Comparison of ENCODE assay signal across 9 mouse cellular contexts in the genomic region with DNA sequence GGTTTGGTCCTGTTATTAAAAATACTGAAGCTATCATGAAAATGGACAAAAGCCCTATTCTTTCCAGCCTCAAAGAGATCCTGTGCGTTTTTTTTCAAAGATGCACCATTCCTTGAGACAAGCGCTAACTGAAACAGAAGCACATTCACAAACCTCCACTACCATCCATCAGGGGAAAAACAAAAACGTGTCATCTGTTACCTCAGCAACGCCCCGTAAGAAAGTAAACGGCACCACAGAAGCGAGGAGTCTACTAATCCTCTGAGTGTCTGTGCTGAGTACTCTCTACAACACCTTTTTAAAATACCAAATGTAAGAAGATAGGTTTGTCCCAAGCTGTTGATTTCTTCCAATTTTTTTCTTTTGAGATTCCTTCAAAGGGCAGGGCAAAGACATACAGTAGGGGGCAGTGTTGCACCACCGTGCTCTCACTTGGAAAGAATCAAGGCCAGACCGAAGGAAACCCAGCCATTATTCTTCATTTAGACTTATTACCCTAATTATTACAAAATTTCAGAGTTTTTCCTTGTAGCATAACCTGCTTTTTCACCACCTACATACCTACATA.
A peak's percentile ranks its signal among the peaks of the same experiment; 100 is the strongest.
DNase-seq lines count a peak whose midpoint lies in the region; ATAC-seq and TF ChIP-seq lines count a peak whose summit lies in the region.
"Had no signal": no experiment of that assay in that cellular context is flagged by ENCODE, and none has a peak within 500 bp of the region (broad histone marks: within the 10 kb centered on the region; RNA-seq: fewer than 3 reads in every experiment).

No protein-coding gene starts in this region.

- no peak for TF ChIP-seq EP300 in CH12.LX (IDR thresholded peaks at IDR 0.05; ENCODE audit: low read length)

- no peaks in the 10 kb centered on the region for H3K27me3 ChIP-seq in CH12.LX (replicated peaks)
- H3K27me3 ChIP-seq in embryonic facial prominence, embryonic 14.5 days (replicated peaks; ENCODE audit: control insufficient read depth, insufficient read depth, low read length): no peaks in the 10 kb centered on the region
- no peaks in the 10 kb centered on the region for H3K27me3 ChIP-seq in lung, embryonic 14.5 days (ENCODE audit: insufficient read depth, low read length)
- H3K27me3 ChIP-seq: liver, embryonic 13.5 days had no signal

- WGBS in embryonic facial prominence, embryonic 14.5 days: 11% methylated on average over 9 of the region's 9 CpGs
- WGBS in large intestine, adult 2 months: 14% methylated on average over 9 of the region's 9 CpGs
- WGBS in lung, embryonic 14.5 days: 6% methylated on average over 9 of the region's 9 CpGs

- H3K79me2 ChIP-seq in CH12.LX (replicated peaks; ENCODE audit: control insufficient read depth, extremely low read depth, insufficient read depth, poor library complexity, severe bottlenecking): no peaks in the 10 kb centered on the region

- peaks cover 0 to 3% of the 10 kb centered on the region in 2 experiments; a peak in 1 of 4 replicates for H3K4me1 ChIP-seq in CH12.LX (ENCODE audit: control insufficient read depth in 1 of 2, insufficient read depth in 2 of 2)
- peaks cover 8% of the 10 kb centered on the region; the same call in 1 of the 2 replicates for H3K4me1 ChIP-seq in embryonic facial prominence, embryonic 14.5 days (ENCODE audit: control insufficient read depth, insufficient read depth, low read length)
- peaks cover 6% of the 10 kb centered on the region; the same call in 1 of the 2 replicates for H3K4me1 ChIP-seq in lung, embryonic 14.5 days (ENCODE audit: insufficient read depth)
- H3K4me1 ChIP-seq: liver, embryonic 13.5 days had no signal

- no peak overlapping the region for H3K4me2 ChIP-seq in CH12.LX (ENCODE audit: insufficient read depth, low read depth, poor library complexity, severe bottlenecking)
- peak overlapping the region; percentile 41 for H3K4me2 ChIP-seq in embryonic facial prominence, embryonic 14.5 days (ENCODE audit: low read depth, low read length)
- peak overlapping the region; percentile 52 for H3K4me2 ChIP-seq in lung, embryonic 14.5 days
- H3K4me2 ChIP-seq: liver, embryonic 13.5 days had no signal

- H3K27ac ChIP-seq in CH12.LX (ENCODE audit: insufficient read depth, low read depth): no peak overlapping the region
- H3K27ac ChIP-seq in embryonic facial prominence, embryonic 14.5 days (replicated peaks; ENCODE audit: low read depth, low read length): peak overlapping the region; percentile 82
- no peak overlapping the region for H3K27ac ChIP-seq in lung, embryonic 14.5 days (ENCODE audit: low read depth)
- H3K27ac ChIP-seq: liver, embryonic 13.5 days had no signal

- peak; percentile 39 for DNase-seq in CH12.LX (ENCODE audit: extremely low read depth)
- peak; percentile 74 to 79 for DNase-seq in adrenal gland, postnatal 36 days
- DNase-seq in embryonic facial prominence, embryonic 14.5 days (ENCODE audit: low spot score): peak; percentile 82
- peak; percentile 72 to 77 for DNase-seq in heart, postnatal 36 days
- peak; percentile 24 for DNase-seq in large intestine, adult 2 months (ENCODE audit: low read depth, low spot score)
- DNase-seq in lung, embryonic 14.5 days: peak; percentile 93
- peak; percentile 68 for DNase-seq in retina, postnatal 1 day
- peak; percentile 78 for DNase-seq in thymus, postnatal 4 days
- DNase-seq: liver, embryonic 13.5 days had no signal

- no peaks in the 10 kb centered on the region for H3K36me3 ChIP-seq in CH12.LX (replicated peaks in 1 of 2; ENCODE audit: control insufficient read depth in 1 of 2, insufficient read depth in 1 of 2, low read length in 1 of 2)
- H3K36me3 ChIP-seq in embryonic facial prominence, embryonic 14.5 days (ENCODE audit: control insufficient read depth, insufficient read depth, low read length): no peaks in the 10 kb centered on the region
- H3K36me3 ChIP-seq in lung, embryonic 14.5 days (ENCODE audit: insufficient read depth): no peaks in the 10 kb centered on the region
- H3K36me3 ChIP-seq: liver, embryonic 13.5 days had no signal

- intact Hi-C loops in heart, postnatal 36 days (cut with DNase I): loop anchor here (1.0 to 10.0 kb wide), 6 partner anchors 123 to 724 kb away; no protein-coding TSS in a partner anchor

- peak; percentile 62 to 78; a peak in 3 of 4 replicates for TF ChIP-seq CTCF in CH12.LX (conservative IDR thresholded peaks at IDR 0.05 in 1 of 2, IDR thresholded peaks at IDR 0.05 in 1 of 2; ENCODE audit: low read depth in 2 of 2, low read length in 2 of 2)
- TF ChIP-seq CTCF in lung, embryonic 14.5 days (IDR thresholded peaks at IDR 0.05; ENCODE audit: low read depth): peak; percentile 87

- dilution Hi-C loops in CH12.LX (cut with MboI; ENCODE audit: extremely low pct_ligation_motif_present, extremely low pct_unique_long_range_greater_than_20kb, low sequenced_read_pairs): no loop called here

- peak; percentile 81 for TF ChIP-seq RAD21 in CH12.LX (IDR thresholded peaks at IDR 0.05; ENCODE audit: low read depth, low read length)

- no peak overlapping the region for H3K9ac ChIP-seq in CH12.LX (ENCODE audit: insufficient read depth, low read depth)
- H3K9ac ChIP-seq in embryonic facial prominence, embryonic 14.5 days (ENCODE audit: low read depth, low read length): 0 out of 2 replicates have a peak overlapping the region, but pooled peaks have one; percentile 46
- no peak overlapping the region for H3K9ac ChIP-seq in lung, embryonic 14.5 days
- H3K9ac ChIP-seq: liver, embryonic 13.5 days had no signal

- no peak overlapping the region for H3K4me3 ChIP-seq in CH12.LX (replicated peaks in 1 of 3; ENCODE audit: low read depth in 2 of 3, low read length in 2 of 3, poor library complexity in 1 of 3)
- H3K4me3 ChIP-seq in embryonic facial prominence, embryonic 14.5 days (ENCODE audit: low read depth, low read length): peak overlapping the region; percentile 8; the same call in 1 of the 2 replicates
- H3K4me3 ChIP-seq in lung, embryonic 14.5 days (ENCODE audit: low read depth, low read length): no peak overlapping the region
- H3K4me3 ChIP-seq: liver, embryonic 13.5 days had no signal

- in situ Hi-C loops in CH12.LX (cut with MboI; ENCODE audit: low pct_ligation_motif_present, low pct_unique_long_range_greater_than_20kb, low sequenced_read_pairs): loop anchor here (25.0 kb wide), 2 partner anchors 504 to 729 kb away; partner anchors contain the start of gene Pdgfra

- no peaks in the 10 kb centered on the region for H3K9me3 ChIP-seq in CH12.LX (replicated peaks; ENCODE audit: low read length)
- H3K9me3 ChIP-seq in embryonic facial prominence, embryonic 14.5 days (ENCODE audit: control insufficient read depth, low read length): no peaks in the 10 kb centered on the region
- H3K9me3 ChIP-seq in lung, embryonic 14.5 days (ENCODE audit: low read depth, low read length): no peaks in the 10 kb centered on the region
- H3K9me3 ChIP-seq: liver, embryonic 13.5 days had no signal

- TF ChIP-seq POLR2A in CH12.LX (IDR thresholded peaks at IDR 0.05; ENCODE audit: low read depth, low read length): no peak

- ATAC-seq in embryonic facial prominence, embryonic 14.5 days (ENCODE audit: low read depth): 0 out of 2 replicates have a peak, but pooled peaks have one; percentile 20
- no peak for ATAC-seq in lung, embryonic 14.5 days (ENCODE audit: insufficient read depth)

TF ChIP-seq in CH12.LX, 34 proteins besides CTCF, POLR2A, EP300 and RAD21:
- TF ChIP-seq ELF1 (IDR thresholded peaks at IDR 0.05; ENCODE audit: low read depth, low read length) (no peak), GABPA (IDR thresholded peaks at IDR 0.05; ENCODE audit: insufficient replicate concordance, low read depth, low read length) (no peak), RCOR1 (conservative IDR thresholded peaks at IDR 0.05; ENCODE audit: low read depth, low read length) (no peak), SMC3 (IDR thresholded peaks at IDR 0.05; ENCODE audit: low read depth, low read length) (peak; percentile 65), MYC (IDR thresholded peaks at IDR 0.05; ENCODE audit: low read depth, low read length) (no peak), KAT2A (IDR thresholded peaks at IDR 0.05; ENCODE audit: insufficient replicate concordance, low read length) (no peak), ZNF384 (IDR thresholded peaks at IDR 0.05; ENCODE audit: low read depth, low read length) (peak; percentile 70), IRF4 (IDR thresholded peaks at IDR 0.05; ENCODE audit: low read depth, low read length) (no peak), ZMIZ1 (IDR thresholded peaks at IDR 0.05; ENCODE audit: low read depth, low read length) (no peak), HCFC1 (IDR thresholded peaks at IDR 0.05; ENCODE audit: low read depth, low read length) (no peak), JUND (conservative IDR thresholded peaks at IDR 0.05; ENCODE audit: low read depth, low read length) (no peak), USF1 (IDR thresholded peaks at IDR 0.05; ENCODE audit: low read depth, low read length) (no peak), SIN3A (IDR thresholded peaks at IDR 0.05; ENCODE audit: low read length) (no peak), ZKSCAN1 (IDR thresholded peaks at IDR 0.05; ENCODE audit: borderline replicate concordance, low read depth, low read length) (no peak)

Comparison
In these comparisons a context has a peak if more than half of its experiments do, and no peak if none do; other contexts are left out.
1. DNase-seq: peak in every context shown above with its lines; median percentile 93 in lung, embryonic 14.5 days; 82 in embryonic facial prominence, embryonic 14.5 days; 78 in thymus, postnatal 4 days; 76 in adrenal gland, postnatal 36 days; 74 in heart, postnatal 36 days; 68 in retina, postnatal 1 day; 39 in CH12.LX; 24 in large intestine, adult 2 months.